Mouse (Mus musculus): ENCODE data around the gene Asb15. TPM values are rescaled to one million over a fixed set of nuclear protein-coding genes. Genes with fewer than 3 reads are reported as not detected.

Gene Asb15
- total RNA-seq, 2 experiments from 2014 or later = not detected

GRCm38 (mm10) chr6:24601668-24602067 lies 73.7 kb downstream of the Asb15 start:
- no peak for DNase-seq (ENCODE audit: low spot score in 2 of 2)
- intact Hi-C loops (cut with DNase I) = no loop called here

GRCm38 (mm10) chr6:24602351-24602750 lies 74.4 kb downstream of the Asb15 start:
- DNase-seq (ENCODE audit: low spot score in 2 of 2) = no peak
- intact Hi-C loops (cut with DNase I) = no loop called here

- intact Hi-C loops (cut with DNase I) = no loop called here
- no peak for DNase-seq (ENCODE audit: low spot score in 2 of 2)
Measured at GRCm38 (mm10) chr6:24602993-24603392, 75.0 kb downstream of the Asb15 start.

DNA sequence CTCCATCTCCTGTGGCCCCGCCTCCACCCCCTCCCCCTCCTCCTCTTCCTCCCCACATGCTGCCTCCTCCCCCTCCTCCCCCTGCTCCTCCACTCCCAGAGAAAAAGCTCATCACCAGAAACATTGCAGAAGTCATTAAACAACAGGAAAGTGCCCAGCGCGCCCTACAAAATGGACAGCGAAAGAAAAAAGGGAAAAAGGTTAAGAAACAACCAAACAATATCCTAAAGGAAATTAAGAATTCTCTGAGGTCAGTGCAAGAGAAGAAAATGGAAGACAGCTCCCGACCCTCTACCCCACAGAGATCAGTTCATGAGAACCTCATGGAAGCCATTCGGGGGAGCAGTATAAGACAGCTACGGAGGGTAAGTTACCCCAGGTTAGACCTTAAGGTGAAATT lies 76.3 kb downstream of the Asb15 start:
- no peak for DNase-seq (ENCODE audit: low spot score in 2 of 2)
- intact Hi-C loops (cut with DNase I) = no loop called here

DNA sequence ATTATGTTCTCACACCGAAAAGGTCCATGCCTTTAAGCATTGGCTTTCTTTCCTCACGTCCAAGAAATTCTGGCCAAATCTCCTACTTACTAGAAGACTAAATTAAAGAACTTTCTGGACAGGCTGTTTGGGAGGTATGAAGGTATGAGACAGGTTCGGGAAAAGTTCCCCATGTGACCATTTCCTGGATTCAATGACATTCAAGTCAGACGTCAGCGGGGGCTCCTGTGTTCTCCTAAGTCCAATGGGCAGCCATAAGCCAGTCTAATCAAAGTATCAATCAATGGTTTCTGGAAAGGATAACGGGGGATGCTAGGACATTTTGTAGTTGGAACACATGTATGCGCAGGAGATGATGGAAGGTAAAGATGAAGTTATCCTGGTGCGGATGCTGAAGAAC lies 77.7 kb downstream of the Asb15 start:
- no peak for DNase-seq (ENCODE audit: low spot score in 2 of 2)
- intact Hi-C loops (cut with DNase I) = loop anchor here (5.0 kb wide), 1 partner anchor 38 kb away; no protein-coding TSS in a partner anchor

DNA sequence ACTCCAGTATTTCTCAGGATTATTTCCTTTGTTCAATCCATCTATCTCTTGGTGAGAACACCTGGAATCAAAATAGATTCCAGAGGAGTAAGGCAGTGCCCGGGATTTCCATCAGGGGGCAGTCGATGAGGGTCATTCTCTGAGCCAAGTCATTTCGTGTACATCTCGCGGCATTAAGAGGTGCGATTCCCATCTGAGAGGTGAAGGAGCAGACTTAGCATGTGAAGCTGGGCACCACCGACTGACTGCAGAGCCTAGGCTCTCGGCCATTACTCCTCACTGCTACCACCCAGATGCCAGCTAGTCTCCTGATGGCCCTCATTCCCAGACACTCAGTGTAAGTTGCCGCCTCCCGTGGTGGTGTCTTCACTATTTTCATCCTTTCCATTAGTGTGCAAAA lies 78.6 kb downstream of the Asb15 start:
- no peak for DNase-seq (ENCODE audit: low spot score in 2 of 2)
- intact Hi-C loops (cut with DNase I) = loop anchor here (5.0 kb wide), 1 partner anchor 39 kb away; no protein-coding TSS in a partner anchor

- no peak for DNase-seq (ENCODE audit: low spot score in 2 of 2)
- intact Hi-C loops (cut with DNase I) = loop anchor here (5.0 kb wide), 1 partner anchor 40 kb away; no protein-coding TSS in a partner anchor
Measured at GRCm38 (mm10) chr6:24607531-24607930, 79.6 kb downstream of the Asb15 start.

DNA sequence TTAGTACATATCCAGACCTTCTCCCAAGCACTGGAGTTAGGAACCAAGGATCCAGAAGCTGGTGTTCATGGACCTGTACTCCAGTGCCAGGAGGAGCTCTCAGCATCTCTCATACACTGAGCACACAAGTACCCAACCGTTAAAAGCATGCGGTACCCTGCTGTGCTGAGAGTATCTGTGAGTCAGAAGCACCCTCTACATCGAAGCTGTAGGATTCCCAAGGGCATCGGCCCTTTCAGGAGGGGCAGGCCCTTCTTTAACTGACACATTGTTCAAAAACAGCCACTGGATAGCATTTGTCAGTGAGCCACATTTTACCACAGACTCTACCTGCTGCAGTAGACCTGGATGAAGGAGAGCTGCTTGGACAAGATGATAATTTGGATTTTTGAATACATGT lies 80.2 kb downstream of the Asb15 start:
- no peak for DNase-seq (ENCODE audit: low spot score in 2 of 2)
- intact Hi-C loops (cut with DNase I) = loop anchor here (5.0 kb wide), 1 partner anchor 41 kb away; no protein-coding TSS in a partner anchor

GRCm38 (mm10) chr6:24608682-24609081 lies 80.7 kb downstream of the Asb15 start:
- DNase-seq (ENCODE audit: low spot score in 2 of 2) = no peak
- intact Hi-C loops (cut with DNase I) = loop anchor here (5.0 kb wide), 1 partner anchor 41 kb away; no protein-coding TSS in a partner anchor

- no peak for DNase-seq (ENCODE audit: low spot score in 2 of 2)
- intact Hi-C loops (cut with DNase I) = loop anchor here (5.0 kb wide), 1 partner anchor 42 kb away; no protein-coding TSS in a partner anchor
Measured at GRCm38 (mm10) chr6:24609531-24609930, 81.6 kb downstream of the Asb15 start.

- intact Hi-C loops (cut with DNase I) = loop anchor here (5.0 kb wide), 1 partner anchor 78 kb away; no protein-coding TSS in a partner anchor
- no peak for DNase-seq (ENCODE audit: low spot score in 2 of 2)
Measured at GRCm38 (mm10) chr6:24610358-24610757, 82.4 kb downstream of the Asb15 start.

- intact Hi-C loops (cut with DNase I) = loop anchor here (5.0 kb wide), 1 partner anchor 80 kb away; no protein-coding TSS in a partner anchor
- DNase-seq (ENCODE audit: low spot score in 2 of 2) = peak in 1 of 2 experiments; percentile 45
Measured at GRCm38 (mm10) chr6:24612074-24612755, 84.3 kb downstream of the Asb15 start.

GRCm38 (mm10) chr6:24613346-24613745 lies 85.4 kb downstream of the Asb15 start:
- intact Hi-C loops (cut with DNase I) = loop anchor here (5.0 kb wide), 1 partner anchor 81 kb away; no protein-coding TSS in a partner anchor

DNA sequence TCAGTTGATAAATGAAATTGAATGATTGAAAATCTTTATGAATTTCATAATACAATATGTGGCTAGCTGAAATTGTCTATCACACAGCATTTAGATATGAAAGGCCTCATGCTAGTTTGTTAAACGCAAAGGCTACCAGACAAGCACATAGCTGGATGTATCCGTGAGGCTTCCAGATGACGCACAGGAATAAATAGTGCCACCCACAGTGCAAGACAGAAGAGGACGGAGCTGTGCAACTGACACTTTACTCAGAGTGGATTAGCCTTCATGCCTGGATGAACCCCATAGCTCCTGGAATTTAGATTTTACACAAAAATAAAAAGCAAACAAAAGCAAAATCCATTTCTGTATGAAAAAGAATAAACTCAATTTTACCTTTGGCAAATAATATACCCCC lies 86.0 kb downstream of the Asb15 start:
- intact Hi-C loops (cut with DNase I) = loop anchor here (5.0 kb wide), 1 partner anchor 82 kb away; no protein-coding TSS in a partner anchor
- peak in 1 of 2 experiments; percentile 79 for DNase-seq (ENCODE audit: low spot score in 2 of 2)

More at GRCm38 (mm10) chr6:24613346-24613745, 85.4 kb downstream of the Asb15 start:
- no peak for DNase-seq (ENCODE audit: low spot score in 2 of 2)

- DNase-seq (ENCODE audit: low spot score in 2 of 2) = peak in 1 of 2 experiments; percentile 12
- intact Hi-C loops (cut with DNase I) = no loop called here
Measured at GRCm38 (mm10) chr6:24616746-24617145, 88.8 kb downstream of the Asb15 start.

DNA sequence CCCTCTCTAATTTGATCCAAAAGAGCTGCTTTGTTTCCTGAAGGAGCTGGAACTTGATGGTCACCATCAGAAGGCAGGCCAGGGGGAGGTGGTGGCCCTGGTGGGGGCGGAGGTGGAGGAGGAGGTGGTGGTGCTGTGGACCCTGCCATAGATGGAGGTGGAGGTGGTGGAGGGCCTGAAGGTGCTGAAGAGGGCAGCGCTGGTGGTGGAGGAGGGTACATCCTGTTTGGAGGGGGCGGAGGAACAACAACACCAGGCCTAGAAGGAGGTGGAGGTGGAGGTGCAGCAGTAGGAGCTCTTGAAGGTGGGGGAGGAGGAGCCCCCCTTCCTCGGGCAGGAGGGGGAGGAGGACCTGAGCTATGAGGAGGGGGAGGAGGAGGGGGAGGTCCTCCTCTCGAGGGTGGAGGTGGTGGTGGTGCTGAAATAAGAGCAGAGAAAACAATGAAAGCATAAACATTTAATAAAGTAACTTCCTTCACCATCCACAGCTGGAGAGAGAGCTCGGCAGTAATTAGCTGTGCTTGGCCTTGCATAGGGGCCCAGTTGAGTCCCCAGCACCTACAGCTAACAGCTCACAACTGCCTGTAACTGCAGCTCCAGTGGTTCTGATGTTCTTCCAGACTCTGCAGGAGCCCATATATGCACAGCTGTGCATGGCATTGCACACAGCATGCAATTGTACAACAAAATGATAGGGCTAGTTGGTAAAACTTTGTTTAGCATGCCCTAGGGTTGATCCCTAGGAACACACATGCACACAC lies 91.5 kb downstream of the Asb15 start:
- no peak for DNase-seq (ENCODE audit: low spot score in 2 of 2)
- intact Hi-C loops (cut with DNase I) = no loop called here

DNA sequence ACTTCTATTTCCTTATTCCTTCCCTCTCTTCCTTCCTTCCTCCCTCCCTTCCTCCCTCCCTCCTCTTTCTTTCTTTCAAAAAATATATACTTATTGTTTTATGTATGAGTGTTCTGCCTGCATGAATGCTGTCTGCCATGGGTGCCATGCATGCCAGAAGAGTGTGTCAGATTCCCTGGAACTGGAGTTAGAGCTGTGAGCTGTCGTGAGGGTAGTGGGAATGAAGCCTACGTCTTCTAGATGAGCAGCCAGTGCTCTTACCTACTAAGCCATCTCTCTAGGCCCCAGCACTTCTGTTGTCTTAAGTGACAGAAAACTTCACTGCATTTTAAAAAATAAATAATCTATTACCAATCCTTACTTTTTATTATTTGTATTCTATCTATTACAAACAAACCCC lies 93.0 kb downstream of the Asb15 start:
- no peak for DNase-seq (ENCODE audit: low spot score in 2 of 2)
- intact Hi-C loops (cut with DNase I) = no loop called here

DNA sequence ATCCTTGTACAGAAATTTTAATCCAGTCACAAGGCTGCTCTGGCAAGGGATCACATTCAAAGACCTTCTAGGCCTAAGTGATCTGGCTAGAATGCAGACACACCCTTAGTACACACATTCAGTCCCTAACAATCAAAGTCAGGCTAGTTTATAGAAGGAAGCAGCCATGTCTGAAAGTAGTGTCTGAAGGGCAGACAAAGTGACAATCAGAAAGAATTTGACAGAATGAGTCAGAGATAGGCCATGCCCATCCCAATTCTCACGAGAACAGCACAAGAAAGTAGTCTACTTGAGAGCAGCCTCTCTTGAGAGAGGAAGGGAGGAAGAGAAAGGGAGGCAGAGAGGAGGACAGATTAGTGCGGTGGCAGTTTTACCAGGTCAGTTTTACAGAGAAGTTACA lies 94.2 kb downstream of the Asb15 start:
- intact Hi-C loops (cut with DNase I) = no loop called here
- DNase-seq (ENCODE audit: low spot score in 2 of 2) = no peak
